Mouse (Mus musculus) G1E (cell line): ENCODE measurements at regions not wholly inside any gene's neighbourhood (a gene's known extent, or its start where the extent isn't known, plus 50 kb on each side); places are given as distances from the start of the nearest gene placed in this dataset.

Experiments used
- ATAC-seq: 2 replicates; pipeline ENCODE4 v1.8.0; 2016; ENCODE audit warnings: mild to moderate bottlenecking; ENCODE audit not compliant: insufficient number of reproducible peaks, poor library complexity, low FRiP score, severe bottlenecking; ENCODE audit errors: extremely low read depth
- DNase-seq: peaks from one replicate; pipeline ENCODE4 v3.0.0; 2012; ENCODE audit warnings: low spot score
- H3K27me3 ChIP-seq: 2 replicates; pipeline ENCODE4 v1.6.1; 2012; ENCODE audit warnings: mild to moderate bottlenecking, low read length, inconsistent platforms; ENCODE audit not compliant: insufficient read depth
- H3K36me3 ChIP-seq: replicated peaks from 2 replicates; pipeline ENCODE3; 2012; ENCODE audit warnings: mild to moderate bottlenecking, inconsistent platforms
- H3K4me1 ChIP-seq: 2 replicates; pipeline ENCODE4 v1.6.1; 2012; ENCODE audit warnings: low read depth, low read length, inconsistent platforms, mixed read lengths; ENCODE audit not compliant: insufficient read depth
- H3K4me3 ChIP-seq: 2 replicates; pipeline ENCODE4 v1.5.1; 2012; ENCODE audit warnings: low read depth, mild to moderate bottlenecking, inconsistent platforms, low read length, moderate library complexity, mixed read lengths
- H3K9me3 ChIP-seq: replicated peaks from 2 replicates; pipeline ENCODE4 v1.6.1; 2012; ENCODE audit warnings: inconsistent platforms
- CTCF ChIP-seq: IDR thresholded peaks from 2 replicates; pipeline ENCODE4 v1.5.1; 2012; ENCODE audit warnings: low read depth, low read length, inconsistent platforms, mixed read lengths
- GATA1 ChIP-seq: IDR thresholded peaks from 2 replicates; pipeline ENCODE4 v1.6.1; 2012; ENCODE audit warnings: borderline replicate concordance, low read length, inconsistent platforms, mixed read lengths
- GATA2 ChIP-seq: IDR thresholded peaks from 2 replicates; pipeline ENCODE4 v1.6.1; 2012; ENCODE audit warnings: low read depth, low read length, inconsistent platforms, borderline replicate concordance
- POLR2AphosphoS5 ChIP-seq: IDR thresholded peaks from 2 replicates; pipeline ENCODE4 v1.6.1; 2012; ENCODE audit warnings: low read depth, low read length, inconsistent platforms; ENCODE audit not compliant: insufficient replicate concordance
- TAL1 ChIP-seq: conservative IDR thresholded peaks from 2 replicates; pipeline ENCODE4 v1.6.1; 2012; ENCODE audit warnings: low read depth, low read length, inconsistent platforms, mixed read lengths

DNA sequence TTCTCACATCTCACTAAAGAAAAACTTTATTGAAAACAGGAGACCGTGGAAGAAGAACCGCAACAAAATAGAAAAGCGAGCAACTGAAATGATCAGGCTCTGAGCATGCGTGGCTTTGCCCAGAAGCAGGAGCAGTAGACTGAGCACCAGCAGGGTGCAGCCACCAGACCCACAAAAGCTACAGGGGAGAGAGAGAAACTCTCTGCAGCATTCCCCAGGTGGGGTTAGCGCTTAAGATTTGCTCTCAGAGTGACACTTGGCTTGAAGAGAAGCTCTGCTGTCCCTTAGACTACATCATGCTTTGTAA, 218.9 kb downstream of the Lmo4 start:
- no peak overlapping the region for H3K4me3 ChIP-seq
- TF ChIP-seq CTCF (no peak), GATA2 (no peak), POLR2AphosphoS5 (no peak), TAL1 (no peak), GATA1 (no peak)
- ATAC-seq = no peak
- H3K9me3 ChIP-seq = peaks cover 20% of the 10 kb centered on the region
- no peaks in the 10 kb centered on the region for H3K36me3 ChIP-seq
- DNase-seq = no peak
- H3K4me1 ChIP-seq = no peaks in the 10 kb centered on the region
- no peaks in the 10 kb centered on the region for H3K27me3 ChIP-seq

DNA sequence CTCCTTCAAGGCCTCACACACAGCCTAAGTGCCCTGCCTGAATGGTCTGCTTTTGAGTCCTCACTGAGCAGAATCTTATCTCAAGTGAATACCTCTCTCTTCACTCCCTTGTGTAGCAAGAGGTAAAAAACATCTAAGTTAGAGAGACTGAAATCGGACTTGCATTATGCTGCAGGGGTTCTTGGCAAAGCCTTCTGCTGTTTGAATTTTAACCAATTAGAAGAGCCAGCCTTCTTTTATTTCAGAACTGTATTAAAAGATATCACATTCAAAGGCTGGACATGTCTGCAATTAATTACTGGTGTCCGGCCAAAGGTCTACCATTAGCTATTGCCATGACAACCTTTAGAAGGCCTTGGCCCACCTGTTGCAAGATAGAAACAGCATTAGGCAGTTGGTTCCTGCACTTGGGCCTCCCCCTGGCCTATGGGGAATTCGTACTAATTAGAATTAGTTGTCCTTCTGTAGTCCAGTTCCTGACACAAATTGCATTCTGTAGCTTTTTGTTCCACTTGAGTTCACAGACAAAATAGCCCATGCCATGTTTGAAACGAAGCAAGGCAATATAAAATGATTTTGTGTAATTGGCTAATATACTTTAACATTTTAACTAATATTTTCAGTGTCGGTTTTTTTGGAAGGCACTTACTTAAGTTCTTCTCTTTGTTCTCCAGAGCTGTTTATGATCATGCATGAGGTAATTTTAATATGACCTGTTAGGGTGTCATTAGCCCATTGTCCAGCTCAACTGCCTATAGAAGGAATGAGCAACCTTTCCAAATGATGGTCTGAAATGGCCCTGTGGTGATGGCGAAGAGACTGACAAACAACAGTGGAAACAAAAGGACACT, 219.4 kb downstream of the Lmo4 start:
- H3K4me1 ChIP-seq = no peaks in the 10 kb centered on the region
- no peak overlapping the region for H3K4me3 ChIP-seq
- TF ChIP-seq TAL1 (no peak), CTCF (no peak), GATA1 (no peak), GATA2 (no peak), POLR2AphosphoS5 (no peak)
- ATAC-seq (no peak), DNase-seq (no peak)
- peaks cover 22% of the 10 kb centered on the region for H3K9me3 ChIP-seq
- no peaks in the 10 kb centered on the region for H3K36me3 ChIP-seq
- H3K27me3 ChIP-seq = no peaks in the 10 kb centered on the region

DNA sequence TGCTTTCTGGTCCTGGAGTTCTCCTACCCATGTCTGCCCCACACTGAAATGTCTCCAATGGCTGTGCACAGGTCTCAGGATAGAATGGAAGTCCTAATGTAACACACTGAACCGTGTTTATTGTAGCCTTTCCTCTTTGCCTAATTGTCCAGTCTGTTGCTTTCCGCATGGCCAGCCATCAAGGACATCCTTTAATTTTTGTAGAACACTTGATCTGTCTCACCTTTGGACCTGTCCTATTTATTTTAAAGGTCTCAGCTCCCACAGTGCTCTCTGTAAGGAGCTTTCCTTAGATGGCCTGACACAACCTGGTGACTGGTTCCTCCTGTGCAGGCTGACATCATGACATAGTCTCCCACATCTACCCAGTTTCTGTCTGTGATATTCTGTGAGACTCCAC, 226.3 kb downstream of the Lmo4 start:
- Histone ChIP-seq H3K9me3 (peaks cover 11% of the 10 kb centered on the region), H3K27me3 (no peaks in the 10 kb centered on the region), H3K4me1 (no peaks in the 10 kb centered on the region), H3K4me3 (no peak overlapping the region), H3K36me3 (no peaks in the 10 kb centered on the region)
- no peak for TF ChIP-seq GATA1
- TF ChIP-seq GATA2 = no peak
- no peak for TF ChIP-seq CTCF
- no peak for TF ChIP-seq TAL1
- TF ChIP-seq POLR2AphosphoS5 = no peak
- ATAC-seq = no peak
- DNase-seq = no peak

DNA sequence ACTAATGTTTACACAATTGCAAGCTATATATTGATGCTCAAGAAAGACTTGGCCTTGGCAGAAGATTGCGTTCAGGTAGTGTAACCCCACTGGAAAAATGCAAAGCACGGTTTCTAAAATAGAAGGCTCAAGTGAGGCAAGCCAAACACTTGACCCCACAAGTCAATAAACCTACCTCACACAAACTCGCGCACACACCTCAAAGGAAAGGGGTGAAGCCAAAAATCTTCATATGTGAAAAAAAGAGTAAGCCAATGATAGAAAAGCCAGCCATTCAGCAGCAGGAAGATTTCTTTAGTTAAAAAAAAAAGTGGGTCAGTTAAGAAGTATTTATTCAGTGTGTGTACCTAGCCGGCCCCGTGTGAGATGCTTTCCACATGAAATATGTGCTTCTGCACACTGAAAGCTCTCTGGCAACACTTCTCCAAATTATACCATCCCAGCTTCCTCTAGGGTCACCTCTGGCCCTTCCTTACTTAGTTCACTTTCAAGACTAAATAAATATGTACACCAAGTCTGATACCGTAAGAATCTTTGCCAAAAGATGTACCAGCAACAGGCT, 227.1 kb downstream of the Lmo4 start:
- Histone ChIP-seq H3K4me1 (no peaks in the 10 kb centered on the region), H3K9me3 (peaks cover 12% of the 10 kb centered on the region), H3K4me3 (no peak overlapping the region), H3K36me3 (no peaks in the 10 kb centered on the region), H3K27me3 (no peaks in the 10 kb centered on the region)
- DNase-seq (no peak), ATAC-seq (no peak)
- no peak for TF ChIP-seq CTCF
- TF ChIP-seq POLR2AphosphoS5 = no peak
- TF ChIP-seq GATA1 = no peak

DNA sequence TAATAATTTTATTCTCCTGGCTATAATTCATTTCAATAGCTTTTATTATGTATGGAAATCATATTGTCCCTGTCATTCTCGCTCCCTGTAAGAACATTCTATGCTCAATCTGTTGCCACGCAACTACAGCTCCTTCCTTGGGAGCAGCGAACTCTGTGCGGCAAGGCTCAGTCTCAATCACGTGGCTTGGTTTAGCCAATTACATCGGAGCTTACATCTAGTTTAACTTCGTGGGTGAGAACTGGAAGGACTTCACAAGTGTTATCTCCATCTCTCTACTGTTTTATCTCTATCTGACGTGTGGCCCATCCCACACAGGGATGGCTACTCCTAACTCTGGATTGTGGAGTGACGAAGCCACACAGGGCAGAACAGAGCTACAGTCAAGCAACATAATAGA, 231.4 kb downstream of the Lmo4 start:
- H3K4me3 ChIP-seq = no peak overlapping the region
- no peaks in the 10 kb centered on the region for H3K4me1 ChIP-seq
- no peak for DNase-seq
- ATAC-seq = no peak
- TF ChIP-seq GATA2 (no peak), GATA1 (no peak), TAL1 (no peak), CTCF (no peak), POLR2AphosphoS5 (no peak)
- H3K27me3 ChIP-seq = no peaks in the 10 kb centered on the region
- H3K9me3 ChIP-seq = peaks cover 14% of the 10 kb centered on the region
- no peaks in the 10 kb centered on the region for H3K36me3 ChIP-seq

DNA sequence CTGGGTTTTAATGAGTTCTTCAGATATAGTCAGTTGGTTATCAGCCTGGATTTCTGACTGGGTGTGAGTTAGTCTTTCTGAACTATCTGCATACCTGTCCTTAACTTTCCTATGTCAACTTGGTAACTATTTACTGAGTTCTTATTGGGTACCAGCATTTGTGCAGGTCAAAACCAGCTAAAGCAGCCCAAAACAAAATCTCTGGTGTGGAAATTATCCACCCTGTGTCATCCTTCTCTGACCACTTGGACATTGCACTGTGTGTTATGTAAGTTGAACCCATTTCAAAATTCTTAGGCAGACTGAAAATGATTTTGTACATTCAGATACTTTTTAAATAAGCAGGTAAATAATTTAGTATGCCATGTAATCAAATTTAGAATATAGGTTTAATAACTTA, 232.7 kb downstream of the Lmo4 start:
- H3K4me1 ChIP-seq = no peaks in the 10 kb centered on the region

DNA sequence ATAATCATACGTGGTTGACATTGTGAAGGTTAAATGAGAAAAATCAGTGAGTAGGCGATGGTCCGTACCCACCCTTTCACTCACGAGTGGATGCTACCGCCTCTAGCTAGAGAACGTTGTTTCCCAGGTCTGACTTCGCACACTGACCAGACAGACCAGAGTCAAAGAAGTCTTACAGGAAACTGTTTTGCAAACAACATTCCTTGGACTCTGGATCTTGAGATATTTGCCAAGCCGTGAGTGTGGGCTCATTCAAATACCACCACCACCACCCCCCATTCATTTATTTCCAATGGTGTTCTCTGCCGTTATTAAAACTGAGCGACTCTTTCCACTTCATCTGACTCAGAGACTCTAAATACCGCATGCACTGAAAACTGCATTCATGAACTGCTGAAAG, 234.2 kb downstream of the Lmo4 start:
- Histone ChIP-seq H3K4me3 (no peak overlapping the region), H3K9me3 (peaks cover 20% of the 10 kb centered on the region), H3K4me1 (no peaks in the 10 kb centered on the region), H3K27me3 (no peaks in the 10 kb centered on the region), H3K36me3 (no peaks in the 10 kb centered on the region)
- no peak for ATAC-seq
- DNase-seq = no peak
- no peak for TF ChIP-seq GATA2
- TF ChIP-seq POLR2AphosphoS5 = no peak
- TF ChIP-seq CTCF = no peak
- no peak for TF ChIP-seq TAL1
- no peak for TF ChIP-seq GATA1

More for the DNA sequence above, 232.7 kb downstream of the Lmo4 start:
- ATAC-seq = no peak
- H3K4me3 ChIP-seq = no peak overlapping the region
- DNase-seq = no peak
- no peak for TF ChIP-seq CTCF
- no peak for TF ChIP-seq GATA1
- no peak for TF ChIP-seq TAL1
- no peak for TF ChIP-seq POLR2AphosphoS5
- TF ChIP-seq GATA2 = no peak
- peaks cover 19% of the 10 kb centered on the region for H3K9me3 ChIP-seq
- no peaks in the 10 kb centered on the region for H3K36me3 ChIP-seq
- no peaks in the 10 kb centered on the region for H3K27me3 ChIP-seq
